Mouse (Mus musculus) heart, adult 2 months (tissue): ENCODE results near the gene Kansl1.

Experiments
- CTCF ChIP-seq: fragments of 200-600 bp; IDR thresholded peaks from 2 replicates; pipeline ENCODE4 v1.8.1; 2022; ENCODE audit warnings: antibody characterized with exemption, mild to moderate bottlenecking, moderate library complexity
- EP300 ChIP-seq: fragments of 200-500 bp; IDR thresholded peaks from 2 replicates; pipeline ENCODE4 v1.6.1; 2011; ENCODE audit warnings: low read depth, low read length, control low read depth; ENCODE audit not compliant: insufficient read depth

GRCm38 (mm10) chr11:104327462-104327861, 141.2 kb downstream of the Kansl1 start:
- TF ChIP-seq EP300, result no peak
- TF ChIP-seq CTCF, result no peak
